Mouse (Mus musculus) activated CD4-positive, CD25-positive, alpha-beta regulatory T cell (primary cell): ENCODE measurements around the gene Kif19a. TPM values are rescaled to one million over a fixed set of nuclear protein-coding genes. Genes with fewer than 3 reads are reported as not detected.

Source experiments
- polyA plus RNA-seq, 2 experiments: library from polyadenylated mRNA; unstranded; fragments of 100-300 nt; shearing (Covaris generic); gene quantifications; one replicate each; pipeline ENCODE4 v1.2.1; 2017

Gene Kif19a
- polyA plus RNA-seq, result under 1 TPM; 0.57 to 0.62 TPM

GRCm38 (mm10) chr11:114764820-114765818 lies at the start of gene Kif19a:
Kif19a (plus strand) TSS chr11:114765388.

GRCm38 (mm10) chr11:114726965-114727825 lies 38.0 kb upstream of the Kif19a start, which contains the start of gene Dnaic2:
Dnaic2 (plus strand) TSS chr11:114727408.

GRCm38 (mm10) chr11:114795848-114796322 lies 30.7 kb downstream of the Kif19a start, which contains the start of gene Btbd17:
Btbd17 (minus strand) TSS chr11:114795945.

GRCm38 (mm10) chr11:114798624-114799023 lies 33.4 kb downstream of the Kif19a start, which contains the start of gene Gpr142:
Gpr142 (plus strand) TSS chr11:114798924.

Other genes with a start within 250 kb of the Kif19a start
- gene Rpl38, start 96.9 kb upstream of the Kif19a start, polyA plus RNA-seq, result 100 to 1,000 TPM; 444 to 637 TPM
- gene Ttyh2, start 90.0 kb upstream of the Kif19a start, polyA plus RNA-seq, result 1 to 10 TPM in 1 of 2 experiments, under 1 TPM in 1; 0.74 to 3.4 TPM
- gene Dnaic2, start 38.0 kb upstream of the Kif19a start, polyA plus RNA-seq, result not detected
- gene Btbd17, start 30.6 kb downstream of the Kif19a start, polyA plus RNA-seq, result under 1 TPM in 1 of 2 experiments, not detected in 1; 0.85 TPM
- gene Gpr142, start 33.5 kb downstream of the Kif19a start, polyA plus RNA-seq, result not detected
- under 1 TPM in 1 of 2 experiments, not detected in 1; 0.23 TPM for gene Gprc5c, start 85.8 kb downstream of the Kif19a start, polyA plus RNA-seq
- gene Cd300a, start 124.7 kb downstream of the Kif19a start, polyA plus RNA-seq, result 1 to 10 TPM in 1 of 2 experiments, under 1 TPM in 1; 0.32 to 2.8 TPM
- under 1 TPM; 0.56 to 0.66 TPM for gene Cd300lb, start 169.0 kb downstream of the Kif19a start, polyA plus RNA-seq
- under 1 TPM in 1 of 2 experiments, not detected in 1; 0.26 TPM for gene Cd300c, start 203.8 kb downstream of the Kif19a start, polyA plus RNA-seq
- gene Cd300ld, start 224.5 kb downstream of the Kif19a start, polyA plus RNA-seq, result 1 to 10 TPM in 1 of 2 experiments, not detected in 1; 1.1 TPM
- 1 to 10 TPM in 1 of 2 experiments, under 1 TPM in 1; 0.61 to 3.9 TPM for gene Cd300c2, start 236.5 kb downstream of the Kif19a start, polyA plus RNA-seq